Mouse (Mus musculus): ENCODE results near the gene Dusp7. TPM values are rescaled to one million over a fixed set of nuclear protein-coding genes. Genes with fewer than 3 reads are reported as not detected.

Dusp7 gene
- 44.0 and 48.4 TPM in 2 replicates for polyA plus RNA-seq (2014; fragmentation: Nextera tagmentation; extraction: Ambion mirVana)

- under 1% methylated on average over 33 of the region's 57 CpGs for WGBS
- Histone ChIP-seq H3K27me3 (replicated peaks; ENCODE audit: control insufficient read depth, insufficient read depth, low read length) (no peaks in the 10 kb centered on the region), H3K4me1 (ENCODE audit: control insufficient read depth, insufficient read depth, low read length) (peaks cover 38% of the 10 kb centered on the region), H3K4me3 (ENCODE audit: low read depth, low read length) (peak within 1 kb of the TSS; percentile 92), H3K4me2 (ENCODE audit: low read depth, low read length) (peak within 1 kb of the TSS; percentile 97), H3K36me3 (ENCODE audit: control insufficient read depth, insufficient read depth, low read length) (peaks cover 26% of the 10 kb centered on the region), H3K9ac (ENCODE audit: low read depth, low read length) (peak within 1 kb of the TSS; percentile 97), H3K9me3 (ENCODE audit: control insufficient read depth, low read length) (no peaks in the 10 kb centered on the region), H3K27ac (replicated peaks; ENCODE audit: low read depth, low read length) (peak within 1 kb of the TSS; percentile 98)
- DNase-seq (ENCODE audit: low spot score) (peak; percentile 94), ATAC-seq (ENCODE audit: low read depth) (peak; percentile 66)
Observed at GRCm38 (mm10) chr9:106368112-106368717, at the start of gene Dusp7. TSS of gene Dusp7 (plus strand) at chr9:106368632.

- H3K4me2 ChIP-seq (ENCODE audit: low read depth, low read length): no peak overlapping the region
- 0 out of 2 replicates have a peak overlapping the region, but pooled peaks have one; percentile 10 for H3K9ac ChIP-seq (ENCODE audit: low read depth, low read length)
- H3K27me3 ChIP-seq (replicated peaks; ENCODE audit: control insufficient read depth, insufficient read depth, low read length): no peaks in the 10 kb centered on the region
- DNase-seq (ENCODE audit: low spot score) (peak; percentile 41), ATAC-seq (ENCODE audit: low read depth) (peak; percentile 10; the same call in 1 of the 2 replicates)
- no peaks in the 10 kb centered on the region for H3K36me3 ChIP-seq (ENCODE audit: control insufficient read depth, insufficient read depth, low read length)
- peak overlapping the region; percentile 58; the same call in 1 of the 2 replicates for H3K27ac ChIP-seq (replicated peaks; ENCODE audit: low read depth, low read length)
- peaks cover 36% of the 10 kb centered on the region for H3K4me1 ChIP-seq (ENCODE audit: control insufficient read depth, insufficient read depth, low read length)
- 29% methylated on average over 2 of the region's 2 CpGs for WGBS
- no peaks in the 10 kb centered on the region for H3K9me3 ChIP-seq (ENCODE audit: control insufficient read depth, low read length)
- no peak overlapping the region for H3K4me3 ChIP-seq (ENCODE audit: low read depth, low read length)
Observed at GRCm38 (mm10) chr9:106319095-106319494, 49.3 kb upstream of the Dusp7 start.

- no peaks in the 10 kb centered on the region for H3K27me3 ChIP-seq (replicated peaks; ENCODE audit: control insufficient read depth, insufficient read depth, low read length)
- no peak overlapping the region for H3K4me3 ChIP-seq (ENCODE audit: low read depth, low read length)
- 0 out of 2 replicates have a peak overlapping the region, but pooled peaks have one; percentile 40 for H3K9ac ChIP-seq (ENCODE audit: low read depth, low read length)
- 0 out of 2 replicates have a peak, but pooled peaks have one; percentile 19 for ATAC-seq (ENCODE audit: low read depth)
- DNase-seq (ENCODE audit: low spot score): peak; percentile 66
- no peaks in the 10 kb centered on the region for H3K9me3 ChIP-seq (ENCODE audit: control insufficient read depth, low read length)
- no peak overlapping the region for H3K4me2 ChIP-seq (ENCODE audit: low read depth, low read length)
- WGBS: 62% methylated on average over 3 of the region's 3 CpGs
- H3K27ac ChIP-seq (replicated peaks; ENCODE audit: low read depth, low read length): peak overlapping the region; percentile 61
- H3K4me1 ChIP-seq (ENCODE audit: control insufficient read depth, insufficient read depth, low read length): peaks cover 36% of the 10 kb centered on the region
- no peaks in the 10 kb centered on the region for H3K36me3 ChIP-seq (ENCODE audit: control insufficient read depth, insufficient read depth, low read length)
Observed at GRCm38 (mm10) chr9:106322497-106322896, 45.9 kb upstream of the Dusp7 start.

- ATAC-seq (ENCODE audit: low read depth): no peak
- H3K9me3 ChIP-seq (ENCODE audit: control insufficient read depth, low read length): no peaks in the 10 kb centered on the region
- H3K36me3 ChIP-seq (ENCODE audit: control insufficient read depth, insufficient read depth, low read length): no peaks in the 10 kb centered on the region
- no peak overlapping the region for H3K4me2 ChIP-seq (ENCODE audit: low read depth, low read length)
- WGBS: 62% methylated on average over 8 of the region's 8 CpGs
- peaks cover 28% of the 10 kb centered on the region for H3K4me1 ChIP-seq (ENCODE audit: control insufficient read depth, insufficient read depth, low read length)
- H3K9ac ChIP-seq (ENCODE audit: low read depth, low read length): no peak overlapping the region
- no peak overlapping the region for H3K27ac ChIP-seq (replicated peaks; ENCODE audit: low read depth, low read length)
- no peak for DNase-seq (ENCODE audit: low spot score)
- H3K27me3 ChIP-seq (replicated peaks; ENCODE audit: control insufficient read depth, insufficient read depth, low read length): no peaks in the 10 kb centered on the region
- no peak overlapping the region for H3K4me3 ChIP-seq (ENCODE audit: low read depth, low read length)
Observed at GRCm38 (mm10) chr9:106326241-106326640, 42.2 kb upstream of the Dusp7 start.

GRCm38 (mm10) chr9:106327125-106327809 lies 41.2 kb upstream of the Dusp7 start:
- Histone ChIP-seq H3K36me3 (ENCODE audit: control insufficient read depth, insufficient read depth, low read length) (no peaks in the 10 kb centered on the region), H3K9me3 (ENCODE audit: control insufficient read depth, low read length) (no peaks in the 10 kb centered on the region), H3K4me1 (ENCODE audit: control insufficient read depth, insufficient read depth, low read length) (peaks cover 20% of the 10 kb centered on the region), H3K27ac (replicated peaks; ENCODE audit: low read depth, low read length) (no peak overlapping the region; the same call in 1 of the 2 replicates), H3K27me3 (replicated peaks; ENCODE audit: control insufficient read depth, insufficient read depth, low read length) (no peaks in the 10 kb centered on the region), H3K4me3 (ENCODE audit: low read depth, low read length) (no peak overlapping the region), H3K9ac (ENCODE audit: low read depth, low read length) (no peak overlapping the region), H3K4me2 (ENCODE audit: low read depth, low read length) (no peak overlapping the region)
- 76% methylated on average over 8 of the region's 8 CpGs for WGBS
- ATAC-seq (ENCODE audit: low read depth): no peak; the same call in 1 of the 2 replicates
- no peak for DNase-seq (ENCODE audit: low spot score)

GRCm38 (mm10) chr9:106328068-106328610 lies 40.3 kb upstream of the Dusp7 start:
- no peaks in the 10 kb centered on the region for H3K9me3 ChIP-seq (ENCODE audit: control insufficient read depth, low read length)

GRCm38 (mm10) chr9:106328772-106329511 lies 39.5 kb upstream of the Dusp7 start:
- H3K4me1 ChIP-seq (ENCODE audit: control insufficient read depth, insufficient read depth, low read length): peaks cover 12% of the 10 kb centered on the region; the same call in 1 of the 2 replicates
- H3K9me3 ChIP-seq (ENCODE audit: control insufficient read depth, low read length): no peaks in the 10 kb centered on the region
- H3K9ac ChIP-seq (ENCODE audit: low read depth, low read length): 0 out of 2 replicates have a peak overlapping the region, but pooled peaks have one; percentile 3
- H3K4me3 ChIP-seq (ENCODE audit: low read depth, low read length): no peak overlapping the region
- ATAC-seq (ENCODE audit: low read depth) (peak; percentile 48; the same call in 1 of the 2 replicates), DNase-seq (ENCODE audit: low spot score) (peak; percentile 61)
- H3K4me2 ChIP-seq (ENCODE audit: low read depth, low read length): no peak overlapping the region
- H3K27me3 ChIP-seq (replicated peaks; ENCODE audit: control insufficient read depth, insufficient read depth, low read length): no peaks in the 10 kb centered on the region
- WGBS: 65% methylated on average over 5 of the region's 5 CpGs
- H3K27ac ChIP-seq (replicated peaks; ENCODE audit: low read depth, low read length): peak overlapping the region; percentile 44; the same call in 1 of the 2 replicates
- no peaks in the 10 kb centered on the region for H3K36me3 ChIP-seq (ENCODE audit: control insufficient read depth, insufficient read depth, low read length)

More at GRCm38 (mm10) chr9:106328068-106328610, 40.3 kb upstream of the Dusp7 start:
- Histone ChIP-seq H3K27ac (replicated peaks; ENCODE audit: low read depth, low read length) (no peak overlapping the region), H3K9ac (ENCODE audit: low read depth, low read length) (0 out of 2 replicates have a peak overlapping the region, but pooled peaks have one; percentile 3), H3K36me3 (ENCODE audit: control insufficient read depth, insufficient read depth, low read length) (no peaks in the 10 kb centered on the region), H3K4me3 (ENCODE audit: low read depth, low read length) (no peak overlapping the region), H3K4me1 (ENCODE audit: control insufficient read depth, insufficient read depth, low read length) (peaks cover 12% of the 10 kb centered on the region; the same call in 1 of the 2 replicates), H3K4me2 (ENCODE audit: low read depth, low read length) (no peak overlapping the region), H3K27me3 (replicated peaks; ENCODE audit: control insufficient read depth, insufficient read depth, low read length) (no peaks in the 10 kb centered on the region)
- DNase-seq (ENCODE audit: low spot score): no peak
- 75% methylated on average over 7 of the region's 7 CpGs for WGBS
- ATAC-seq (ENCODE audit: low read depth): no peak

- no peak overlapping the region for H3K27ac ChIP-seq (replicated peaks; ENCODE audit: low read depth, low read length)
- H3K4me1 ChIP-seq (ENCODE audit: control insufficient read depth, insufficient read depth, low read length): peaks cover 24% of the 10 kb centered on the region
Observed at GRCm38 (mm10) chr9:106332746-106333145, 35.7 kb upstream of the Dusp7 start.

More at GRCm38 (mm10) chr9:106332746-106333145, 35.7 kb upstream of the Dusp7 start:
- DNase-seq (ENCODE audit: low spot score): no peak
- no peak overlapping the region for H3K4me3 ChIP-seq (ENCODE audit: low read depth, low read length)
- 86% methylated on average over 3 of the region's 3 CpGs for WGBS
- no peak overlapping the region for H3K4me2 ChIP-seq (ENCODE audit: low read depth, low read length)
- no peaks in the 10 kb centered on the region for H3K27me3 ChIP-seq (replicated peaks; ENCODE audit: control insufficient read depth, insufficient read depth, low read length)
- no peak for ATAC-seq (ENCODE audit: low read depth)
- no peaks in the 10 kb centered on the region for H3K36me3 ChIP-seq (ENCODE audit: control insufficient read depth, insufficient read depth, low read length)
- H3K9me3 ChIP-seq (ENCODE audit: control insufficient read depth, low read length): no peaks in the 10 kb centered on the region
- H3K9ac ChIP-seq (ENCODE audit: low read depth, low read length): no peak overlapping the region
